Mouse (Mus musculus): ENCODE results near the gene Ndufs2.
A peak's percentile ranks its signal among the peaks of the same experiment; 100 is the strongest.

- no peak for TF ChIP-seq CTCF (IDR thresholded peaks at IDR 0.05; ENCODE audit: low read depth, low read length)
- peak; percentile 96 for TF ChIP-seq POLR2A (IDR thresholded peaks at IDR 0.05; ENCODE audit: extremely low read depth, insufficient read depth, low read length)
Measured at GRCm38 (mm10) chr1:171269848-171270572, 18.8 kb upstream of the Ndufs2 start, which contains the start of gene B4galt3.

Measured in liver, adult 2 months (tissue).